Mouse (Mus musculus) kidney, adult 18-20 months (tissue): ENCODE measurements at regions not wholly inside any gene's neighbourhood (a gene's known extent, or its start where the extent isn't known, plus 50 kb on each side); places are given as distances from the start of the nearest gene placed in this dataset.

ENCODE experiments used
- DNase-seq: peaks from one replicate; pipeline ENCODE4 v3.0.0; 2021

- DNase-seq: no peak
Measured at GRCm38 (mm10) chr10:17213310-17214064, 509.5 kb upstream of the Cited2 start.

- DNase-seq: no peak
Measured at GRCm38 (mm10) chr10:17214065-17214440, 509.0 kb upstream of the Cited2 start.

GRCm38 (mm10) chr10:17215029-17215428 lies 508.0 kb upstream of the Cited2 start:
- DNase-seq: no peak

GRCm38 (mm10) chr10:17221495-17221894 lies 501.5 kb upstream of the Cited2 start:
- DNase-seq: no peak

GRCm38 (mm10) chr10:17225727-17226126 lies 497.3 kb upstream of the Cited2 start:
- no peak for DNase-seq

GRCm38 (mm10) chr10:17230040-17230818 lies 492.8 kb upstream of the Cited2 start:
- no peak for DNase-seq

- DNase-seq: no peak
Measured at GRCm38 (mm10) chr10:17235955-17236650, 486.9 kb upstream of the Cited2 start.

- no peak for DNase-seq
Measured at GRCm38 (mm10) chr10:17236761-17237160, 486.3 kb upstream of the Cited2 start.

GRCm38 (mm10) chr10:17237463-17237862 lies 485.6 kb upstream of the Cited2 start:
- no peak for DNase-seq

GRCm38 (mm10) chr10:17237918-17238850 lies 484.8 kb upstream of the Cited2 start:
- no peak for DNase-seq

- no peak for DNase-seq
Measured at GRCm38 (mm10) chr10:17248270-17248669, 474.7 kb upstream of the Cited2 start.

GRCm38 (mm10) chr10:17253040-17253439 lies 470.0 kb upstream of the Cited2 start:
- no peak for DNase-seq

GRCm38 (mm10) chr10:17260154-17260553 lies 462.9 kb upstream of the Cited2 start:
- no peak for DNase-seq

GRCm38 (mm10) chr10:17260615-17261014 lies 462.4 kb upstream of the Cited2 start:
- no peak for DNase-seq

GRCm38 (mm10) chr10:17261192-17261824 lies 461.7 kb upstream of the Cited2 start:
- no peak for DNase-seq

- no peak for DNase-seq
Measured at GRCm38 (mm10) chr10:17261825-17262205, 461.2 kb upstream of the Cited2 start.

- no peak for DNase-seq
Measured at GRCm38 (mm10) chr10:17272646-17273045, 450.4 kb upstream of the Cited2 start.

- DNase-seq: no peak
Measured at GRCm38 (mm10) chr10:17273855-17274254, 449.2 kb upstream of the Cited2 start.

- no peak for DNase-seq
Measured at GRCm38 (mm10) chr10:17275214-17275613, 447.8 kb upstream of the Cited2 start.

- no peak for DNase-seq
Measured at GRCm38 (mm10) chr10:17277911-17278310, 445.1 kb upstream of the Cited2 start.

GRCm38 (mm10) chr10:17284858-17285257 lies 438.2 kb upstream of the Cited2 start:
- DNase-seq: no peak

GRCm38 (mm10) chr10:17287141-17287540 lies 435.9 kb upstream of the Cited2 start:
- no peak for DNase-seq
